Mouse (Mus musculus): ENCODE results near the gene 1700020A23Rik. TPM values are rescaled to one million over a fixed set of nuclear protein-coding genes. Genes with fewer than 3 reads are reported as not detected.

The 1700020A23Rik gene
- polyA plus RNA-seq, 1 experiment from 2014 or later, result not detected

GRCm38 (mm10) chr2:130383205-130383604 lies 21.9 kb upstream of the 1700020A23Rik start:
- Histone ChIP-seq H3K27me3 (ENCODE audit: control insufficient read depth, insufficient read depth, low read length) (no peaks in the 10 kb centered on the region), H3K9me3 (ENCODE audit: control insufficient read depth, low read length) (no peaks in the 10 kb centered on the region), H3K27ac (ENCODE audit: low read depth, low read length) (no peak overlapping the region), H3K36me3 (ENCODE audit: control insufficient read depth, insufficient read depth, low read length) (no peaks in the 10 kb centered on the region), H3K4me3 (ENCODE audit: low read depth, low read length) (no peak overlapping the region), H3K9ac (ENCODE audit: low read depth, low read length) (no peak overlapping the region), H3K4me2 (replicated peaks; ENCODE audit: low read depth, low read length) (no peak overlapping the region), H3K4me1 (replicated peaks; ENCODE audit: control insufficient read depth, insufficient read depth, low read length) (no peaks in the 10 kb centered on the region)
- 48% methylated on average over 3 of the region's 3 CpGs for WGBS
- ATAC-seq (ENCODE audit: low FRiP score) (no peak), DNase-seq (ENCODE audit: low spot score) (no peak)

- H3K27ac ChIP-seq (ENCODE audit: low read depth, low read length), result no peak overlapping the region
These were observed 21.2 kb upstream of the 1700020A23Rik start for GRCm38 (mm10) chr2:130383895-130384294.

GRCm38 (mm10) chr2:130386212-130386611 lies 18.8 kb upstream of the 1700020A23Rik start:
- no peak for DNase-seq (ENCODE audit: low spot score)

More at GRCm38 (mm10) chr2:130383895-130384294, 21.2 kb upstream of the 1700020A23Rik start:
- Histone ChIP-seq H3K36me3 (ENCODE audit: control insufficient read depth, insufficient read depth, low read length) (no peaks in the 10 kb centered on the region), H3K4me3 (ENCODE audit: low read depth, low read length) (no peak overlapping the region), H3K9me3 (ENCODE audit: control insufficient read depth, low read length) (no peaks in the 10 kb centered on the region), H3K4me2 (replicated peaks; ENCODE audit: low read depth, low read length) (no peak overlapping the region), H3K9ac (ENCODE audit: low read depth, low read length) (no peak overlapping the region), H3K4me1 (replicated peaks; ENCODE audit: control insufficient read depth, insufficient read depth, low read length) (no peaks in the 10 kb centered on the region), H3K27me3 (ENCODE audit: control insufficient read depth, insufficient read depth, low read length) (no peaks in the 10 kb centered on the region)
- ATAC-seq (ENCODE audit: low FRiP score) (no peak), DNase-seq (ENCODE audit: low spot score) (no peak)
- 80% methylated on average over 6 of the region's 6 CpGs for WGBS

GRCm38 (mm10) chr2:130388796-130389195 lies 16.3 kb upstream of the 1700020A23Rik start:
- Histone ChIP-seq H3K36me3 (ENCODE audit: control insufficient read depth, insufficient read depth, low read length) (no peaks in the 10 kb centered on the region), H3K4me2 (replicated peaks; ENCODE audit: low read depth, low read length) (no peak overlapping the region), H3K27ac (ENCODE audit: low read depth, low read length) (no peak overlapping the region), H3K4me3 (ENCODE audit: low read depth, low read length) (no peak overlapping the region), H3K4me1 (replicated peaks; ENCODE audit: control insufficient read depth, insufficient read depth, low read length) (no peaks in the 10 kb centered on the region), H3K9me3 (ENCODE audit: control insufficient read depth, low read length) (no peaks in the 10 kb centered on the region), H3K9ac (ENCODE audit: low read depth, low read length) (no peak overlapping the region), H3K27me3 (ENCODE audit: control insufficient read depth, insufficient read depth, low read length) (no peaks in the 10 kb centered on the region)
- DNase-seq (ENCODE audit: low spot score) (peak; percentile 13), ATAC-seq (ENCODE audit: low FRiP score) (no peak)
- 74% methylated on average over 2 of the region's 2 CpGs for WGBS

More at GRCm38 (mm10) chr2:130386212-130386611, 18.8 kb upstream of the 1700020A23Rik start:
- H3K9ac ChIP-seq (ENCODE audit: low read depth, low read length), result no peak overlapping the region
- no peak overlapping the region for H3K27ac ChIP-seq (ENCODE audit: low read depth, low read length)
- H3K4me1 ChIP-seq (replicated peaks; ENCODE audit: control insufficient read depth, insufficient read depth, low read length), result no peaks in the 10 kb centered on the region
- 76% methylated on average over 1 of the region's 1 CpGs for WGBS
- H3K9me3 ChIP-seq (ENCODE audit: control insufficient read depth, low read length), result no peaks in the 10 kb centered on the region
- no peaks in the 10 kb centered on the region for H3K27me3 ChIP-seq (ENCODE audit: control insufficient read depth, insufficient read depth, low read length)
- H3K4me2 ChIP-seq (replicated peaks; ENCODE audit: low read depth, low read length), result no peak overlapping the region
- no peak overlapping the region for H3K4me3 ChIP-seq (ENCODE audit: low read depth, low read length)
- no peaks in the 10 kb centered on the region for H3K36me3 ChIP-seq (ENCODE audit: control insufficient read depth, insufficient read depth, low read length)
- no peak for ATAC-seq (ENCODE audit: low FRiP score)

GRCm38 (mm10) chr2:130390993-130391625 lies 13.9 kb upstream of the 1700020A23Rik start:
- WGBS, result 81% methylated on average over 11 of the region's 11 CpGs
- no peak for ATAC-seq (ENCODE audit: low FRiP score)
- no peak for DNase-seq (ENCODE audit: low spot score)
- Histone ChIP-seq H3K4me2 (replicated peaks; ENCODE audit: low read depth, low read length) (no peak overlapping the region), H3K9ac (ENCODE audit: low read depth, low read length) (no peak overlapping the region), H3K4me1 (replicated peaks; ENCODE audit: control insufficient read depth, insufficient read depth, low read length) (no peaks in the 10 kb centered on the region), H3K27me3 (ENCODE audit: control insufficient read depth, insufficient read depth, low read length) (no peaks in the 10 kb centered on the region), H3K9me3 (ENCODE audit: control insufficient read depth, low read length) (no peaks in the 10 kb centered on the region), H3K36me3 (ENCODE audit: control insufficient read depth, insufficient read depth, low read length) (no peaks in the 10 kb centered on the region), H3K4me3 (ENCODE audit: low read depth, low read length) (no peak overlapping the region), H3K27ac (ENCODE audit: low read depth, low read length) (no peak overlapping the region)

- no peaks in the 10 kb centered on the region for H3K9me3 ChIP-seq (ENCODE audit: control insufficient read depth, low read length)
These were observed 12.2 kb upstream of the 1700020A23Rik start for GRCm38 (mm10) chr2:130392836-130393235.

GRCm38 (mm10) chr2:130395696-130396095 lies 9.4 kb upstream of the 1700020A23Rik start:
- no peak for DNase-seq (ENCODE audit: low spot score)
- H3K4me1 ChIP-seq (replicated peaks; ENCODE audit: control insufficient read depth, insufficient read depth, low read length), result peaks cover 6% of the 10 kb centered on the region; the same call in 1 of the 2 replicates
- no peak for ATAC-seq (ENCODE audit: low FRiP score)
- H3K9me3 ChIP-seq (ENCODE audit: control insufficient read depth, low read length), result no peaks in the 10 kb centered on the region
- 94% methylated on average over 11 of the region's 11 CpGs for WGBS
- no peaks in the 10 kb centered on the region for H3K36me3 ChIP-seq (ENCODE audit: control insufficient read depth, insufficient read depth, low read length)
- H3K27me3 ChIP-seq (ENCODE audit: control insufficient read depth, insufficient read depth, low read length), result no peaks in the 10 kb centered on the region; the same call in none of the 2 replicates
- no peak overlapping the region for H3K9ac ChIP-seq (ENCODE audit: low read depth, low read length)
- H3K27ac ChIP-seq (ENCODE audit: low read depth, low read length), result no peak overlapping the region
- H3K4me2 ChIP-seq (replicated peaks; ENCODE audit: low read depth, low read length), result no peak overlapping the region
- no peak overlapping the region for H3K4me3 ChIP-seq (ENCODE audit: low read depth, low read length)

More at GRCm38 (mm10) chr2:130392836-130393235, 12.2 kb upstream of the 1700020A23Rik start:
- WGBS, result 89% methylated on average over 3 of the region's 3 CpGs
- Histone ChIP-seq H3K4me3 (ENCODE audit: low read depth, low read length) (no peak overlapping the region), H3K9ac (ENCODE audit: low read depth, low read length) (no peak overlapping the region), H3K27me3 (ENCODE audit: control insufficient read depth, insufficient read depth, low read length) (no peaks in the 10 kb centered on the region), H3K4me2 (replicated peaks; ENCODE audit: low read depth, low read length) (no peak overlapping the region), H3K36me3 (ENCODE audit: control insufficient read depth, insufficient read depth, low read length) (no peaks in the 10 kb centered on the region), H3K27ac (ENCODE audit: low read depth, low read length) (no peak overlapping the region), H3K4me1 (replicated peaks; ENCODE audit: control insufficient read depth, insufficient read depth, low read length) (peaks cover 4% of the 10 kb centered on the region; the same call in 1 of the 2 replicates)
- ATAC-seq (ENCODE audit: low FRiP score), result no peak
- DNase-seq (ENCODE audit: low spot score), result no peak

- Histone ChIP-seq H3K9me3 (ENCODE audit: control insufficient read depth, low read length) (no peaks in the 10 kb centered on the region), H3K27ac (ENCODE audit: low read depth, low read length) (0 out of 2 replicates have a peak within 1 kb of the TSS, but pooled peaks have one; percentile 8), H3K4me3 (ENCODE audit: low read depth, low read length) (peak within 1 kb of the TSS; percentile 44), H3K36me3 (ENCODE audit: control insufficient read depth, insufficient read depth, low read length) (no peaks in the 10 kb centered on the region), H3K4me2 (replicated peaks; ENCODE audit: low read depth, low read length) (peak within 1 kb of the TSS; percentile 97), H3K27me3 (ENCODE audit: control insufficient read depth, insufficient read depth, low read length) (no peaks in the 10 kb centered on the region; the same call in none of the 2 replicates), H3K9ac (ENCODE audit: low read depth, low read length) (peak within 1 kb of the TSS; percentile 67), H3K4me1 (replicated peaks; ENCODE audit: control insufficient read depth, insufficient read depth, low read length) (peaks cover 6% of the 10 kb centered on the region; the same call in 1 of the 2 replicates)
- under 1% methylated on average over 39 of the region's 53 CpGs for WGBS
- ATAC-seq (ENCODE audit: low FRiP score), result peak; percentile 87
- peak; percentile 77 for DNase-seq (ENCODE audit: low spot score)
These were observed 7.7 kb upstream of the 1700020A23Rik start, which contains the start of gene Cpxm1 for GRCm38 (mm10) chr2:130397186-130397985. Cpxm1 (minus strand) TSS chr2:130397574.
